Mouse (Mus musculus) G1E (cell line): Measurements from ENCODE around the gene Ank3.

ENCODE experiments used
- CTCF ChIP-seq: IDR thresholded peaks from 2 replicates; pipeline ENCODE4 v1.5.1; 2012; ENCODE audit warnings: low read depth, low read length, inconsistent platforms, mixed read lengths
- POLR2AphosphoS5 ChIP-seq: IDR thresholded peaks from 2 replicates; pipeline ENCODE4 v1.6.1; 2012; ENCODE audit warnings: low read depth, low read length, inconsistent platforms; ENCODE audit not compliant: insufficient replicate concordance

- no peak for TF ChIP-seq CTCF
- no peak for TF ChIP-seq POLR2AphosphoS5
Measured at GRCm38 (mm10) chr10:69471841-69472240, 73.3 kb downstream of the Ank3 start.
